Mouse (Mus musculus): ENCODE results near the gene Slc7a5.

Gene Slc7a5

DNA sequence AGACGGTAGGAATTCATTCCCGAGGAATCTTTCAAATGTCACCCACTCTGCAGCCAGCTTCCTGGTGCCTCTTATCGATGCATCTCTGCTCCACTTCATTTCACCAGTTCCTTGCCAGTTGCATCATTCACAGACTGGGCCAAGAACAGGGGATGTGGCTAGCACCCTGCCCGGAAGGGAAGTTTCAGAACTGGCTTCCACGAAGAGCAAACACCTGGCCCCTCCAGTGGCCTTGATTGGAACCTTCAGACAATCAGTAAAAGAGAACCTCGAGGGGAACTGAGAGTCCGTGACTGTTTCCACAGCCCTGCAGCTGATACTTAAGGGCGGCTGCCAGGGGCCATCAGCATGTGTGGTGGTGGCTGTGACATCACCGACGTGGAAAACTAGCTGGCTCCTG, 59.0 kb downstream of the Slc7a5 start:
- no peak for DNase-seq

DNA sequence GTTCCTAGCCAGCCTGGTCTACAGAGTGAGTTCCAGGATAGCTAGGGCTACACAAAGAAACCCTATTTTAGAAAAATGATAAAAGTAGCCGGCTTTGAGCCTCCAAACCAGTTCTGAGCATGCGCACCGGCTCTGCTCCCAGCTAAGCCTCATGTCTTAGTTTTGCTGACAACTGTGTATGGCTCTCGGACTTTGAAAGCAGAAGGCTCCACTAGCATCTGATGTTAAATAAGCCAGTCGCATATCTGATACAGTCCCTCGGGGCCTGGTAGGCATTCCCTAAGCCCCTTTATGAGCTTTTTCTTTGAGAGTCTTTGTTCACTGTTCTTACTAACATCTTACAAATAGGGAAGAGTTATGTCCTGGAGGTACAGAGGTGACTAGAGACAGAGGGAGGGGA, 59.5 kb downstream of the Slc7a5 start:
- DNase-seq, result no peak

DNA sequence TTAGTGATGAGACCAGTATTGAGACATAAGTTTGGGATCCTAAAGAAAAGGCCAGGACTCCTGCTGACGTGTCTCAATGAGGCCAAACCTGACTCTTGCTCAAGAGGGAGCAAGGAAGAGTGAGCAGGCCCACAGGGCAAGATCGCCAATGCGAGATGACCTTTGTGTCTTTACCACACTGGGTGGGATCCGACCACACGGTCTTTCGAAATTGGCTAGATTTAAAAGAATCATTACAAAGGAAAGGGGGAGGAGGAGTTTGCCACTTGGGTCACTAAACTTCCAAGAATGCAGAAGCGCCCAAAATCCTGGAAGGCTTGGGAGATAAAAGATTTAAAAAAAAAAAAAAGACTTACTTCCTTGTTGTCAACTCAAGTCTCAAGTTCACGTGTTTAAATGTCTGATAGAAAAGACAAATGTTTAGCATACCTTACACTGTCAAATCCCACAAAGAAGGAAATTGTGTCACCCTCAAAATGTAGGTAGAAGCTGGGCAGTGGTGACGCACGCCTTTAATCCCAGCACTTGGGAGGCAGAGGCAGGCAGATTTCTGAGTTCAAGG, 60.2 kb downstream of the Slc7a5 start:
- no peak for DNase-seq

DNA sequence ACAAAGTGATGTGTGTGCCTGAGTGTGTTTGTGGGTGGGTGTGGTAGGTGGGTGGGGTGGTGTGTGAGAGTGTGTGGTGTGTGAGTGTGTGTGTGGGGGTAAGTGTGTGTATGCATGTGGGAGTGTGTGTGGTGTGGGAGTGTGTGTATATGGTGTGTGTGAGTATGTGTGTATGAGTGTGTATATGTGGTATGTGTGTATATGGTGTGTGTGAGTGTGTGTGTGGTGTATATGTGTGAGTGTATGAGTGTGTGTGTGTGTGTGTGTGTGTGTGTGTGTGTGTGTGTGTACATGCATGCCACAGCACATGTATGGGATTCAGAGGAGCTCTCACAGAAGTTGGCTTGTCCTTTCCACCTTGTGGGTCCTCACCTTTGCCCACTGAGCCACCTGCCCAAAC, 60.7 kb downstream of the Slc7a5 start:
- DNase-seq, result no peak

DNA sequence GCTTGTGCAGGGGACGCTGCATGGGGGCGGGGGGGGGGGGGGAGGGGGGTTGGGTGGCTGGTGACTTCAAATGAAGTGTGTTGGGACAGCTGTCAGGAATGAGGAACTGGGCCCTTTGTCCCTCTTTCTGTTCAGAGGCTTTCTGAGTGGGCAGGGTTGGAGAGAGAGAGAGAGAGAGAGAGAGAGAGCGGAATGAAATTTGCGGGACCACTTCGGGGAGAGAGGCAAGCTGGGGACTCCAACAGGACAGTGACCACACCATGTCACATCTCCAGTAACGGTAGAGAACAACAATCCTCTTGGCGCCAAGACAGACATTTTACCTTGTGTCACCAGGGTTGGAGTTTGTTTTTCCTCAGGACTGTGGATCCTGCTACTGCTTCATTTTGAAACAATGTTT, 62.7 kb downstream of the Slc7a5 start:
- no peak for DNase-seq

DNA sequence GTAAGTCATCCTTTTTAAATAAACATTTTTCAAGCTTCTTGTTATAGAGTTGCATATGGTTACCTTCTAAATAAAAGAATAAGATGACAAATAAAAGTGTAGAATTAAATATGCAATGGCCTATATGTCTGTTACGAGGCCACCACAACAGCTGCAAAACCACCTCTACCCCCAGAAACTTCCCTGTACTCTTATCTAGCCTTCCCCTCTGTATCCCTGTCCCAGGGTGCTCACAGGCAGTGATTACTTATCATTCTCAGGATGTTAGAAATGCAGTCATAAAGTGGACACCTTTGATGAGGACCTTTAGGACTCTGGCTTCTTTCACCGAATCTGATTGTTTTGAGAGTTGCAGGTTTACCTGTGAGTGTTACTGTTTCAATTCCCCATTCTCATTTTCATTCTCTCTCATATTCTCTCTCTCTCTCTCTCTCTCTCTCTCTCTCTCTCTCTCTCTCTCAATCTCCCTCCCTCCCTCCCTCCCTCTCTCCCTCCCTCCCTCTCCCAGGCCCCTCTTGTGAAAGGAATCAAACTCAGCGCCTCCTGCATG, 64.2 kb downstream of the Slc7a5 start:
- DNase-seq, result no peak

DNA sequence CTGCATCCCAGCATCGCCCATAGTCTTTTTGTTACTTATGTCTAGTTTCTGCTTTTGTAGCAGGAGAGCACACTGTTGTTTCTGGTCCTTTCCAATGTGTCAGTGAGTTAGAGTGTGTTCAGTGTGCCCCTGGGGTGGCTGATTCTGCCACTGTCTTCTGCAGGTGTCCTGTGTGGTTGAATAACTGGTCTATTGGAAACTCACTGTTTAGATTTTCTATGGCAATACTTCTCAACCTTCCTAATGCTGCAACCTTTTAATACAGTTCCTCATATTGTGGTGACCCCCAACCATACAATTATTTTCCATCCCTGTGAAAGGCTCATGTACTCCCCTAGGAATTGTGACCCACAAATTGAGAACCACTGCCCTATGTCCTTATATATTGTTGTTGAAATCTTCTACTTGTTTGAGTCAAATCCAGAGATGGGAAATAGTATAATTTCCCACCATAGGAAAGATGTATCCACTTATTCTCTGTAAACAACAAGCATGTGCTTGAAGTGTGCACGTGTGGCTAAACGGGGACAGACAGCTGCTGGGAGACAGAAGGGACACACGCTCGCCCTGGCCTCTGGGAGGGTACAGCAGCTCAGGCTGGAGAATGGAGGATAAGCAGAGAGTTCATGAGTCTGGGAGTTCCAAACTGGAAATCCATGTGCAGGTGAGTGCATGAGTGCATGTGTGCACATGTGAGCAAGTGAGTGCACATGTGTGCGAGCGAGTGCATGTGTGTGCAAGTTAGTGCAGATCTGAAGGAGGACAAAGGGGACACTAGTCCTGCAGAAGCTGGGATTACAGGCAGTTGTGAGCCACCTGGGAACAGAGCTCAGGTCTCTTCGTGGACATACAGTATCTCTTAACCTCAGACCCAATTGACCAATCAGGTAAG, 65.2 kb downstream of the Slc7a5 start:
- no peak for DNase-seq

DNA sequence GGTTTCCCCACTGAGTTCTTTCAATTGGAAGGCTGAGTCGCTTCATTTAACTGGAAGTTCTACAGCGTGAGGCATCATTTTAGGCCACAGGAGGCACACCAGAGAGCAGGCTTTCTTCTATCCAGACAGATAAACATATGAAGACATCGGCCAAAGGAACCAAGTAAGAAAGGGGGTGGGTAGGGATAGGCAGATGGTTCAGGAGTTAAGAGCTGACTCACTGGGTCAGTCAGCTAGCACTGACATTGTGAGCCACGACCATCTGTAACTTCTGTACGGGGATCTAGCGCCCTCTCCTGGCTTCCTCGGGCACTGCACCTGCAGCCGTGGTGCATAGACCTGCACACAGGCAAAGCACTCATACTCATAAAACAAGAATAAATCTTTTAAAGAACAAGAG, 66.3 kb downstream of the Slc7a5 start:
- DNase-seq, result peak; percentile 85 to 91

DNA sequence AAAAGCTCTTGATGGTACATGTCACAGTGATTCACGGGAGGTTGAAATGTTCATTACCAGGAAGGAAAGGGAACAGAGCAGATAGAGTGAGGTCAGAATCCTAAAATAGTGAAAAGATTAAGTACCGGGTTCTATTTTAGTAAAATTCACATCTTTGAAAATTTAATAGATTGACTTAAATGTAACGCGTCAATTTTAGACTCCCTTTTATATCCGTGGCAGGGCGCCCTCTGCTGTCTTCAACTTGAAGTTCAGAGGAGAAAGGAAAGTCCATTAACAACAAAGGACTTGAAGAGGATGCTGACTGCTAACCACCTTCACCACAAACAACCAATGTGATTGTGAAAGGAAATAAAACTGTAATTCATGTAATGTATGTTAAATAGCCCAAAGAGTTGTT, 75.0 kb downstream of the Slc7a5 start:
- DNase-seq, result peak; percentile 84 to 88

DNA sequence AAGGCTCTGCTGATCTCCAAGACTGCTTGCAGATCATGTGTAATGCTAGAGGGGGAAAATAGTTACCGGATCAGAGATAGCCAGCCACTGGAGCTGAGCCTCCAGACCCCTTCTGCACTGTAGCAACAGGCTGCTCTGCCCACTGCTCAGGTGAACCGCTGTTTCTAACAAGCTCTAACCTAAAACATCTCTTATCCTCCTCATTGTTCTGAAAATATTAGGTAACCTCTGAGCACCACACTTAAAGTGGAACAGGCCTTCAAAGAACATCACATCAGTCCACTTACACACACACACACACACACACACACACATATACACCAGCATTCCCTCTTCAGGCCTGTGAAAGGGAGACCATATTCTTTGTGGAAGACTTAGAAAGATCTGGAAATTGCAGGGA, 75.4 kb downstream of the Slc7a5 start:
- no peak for DNase-seq
